Mouse (Mus musculus) limb, embryonic 14.5 days (tissue): ENCODE data around the gene Psmc3ip. TPM values are rescaled to one million over a fixed set of nuclear protein-coding genes. Genes with fewer than 3 reads are reported as not detected.
"Not testable (repeated sequence)": the region's sequence is repeated elsewhere in the genome, so short reads cannot be mapped to it uniquely, and the experiment has no call there.

Experiments
- ATAC-seq: fragments of 200-750 bp; cut with Nextera tagmentation; 2 replicates; pipeline ENCODE4 v1.8.0; 2017; ENCODE audit warnings: low read depth, moderate number of reproducible peaks, moderate TSS enrichment; ENCODE audit not compliant: low FRiP score
- DNase-seq: peaks from one replicate; pipeline ENCODE4 v3.0.0-alpha.2; 2015; ENCODE audit warnings: low spot score
- H3K27ac ChIP-seq: fragments of 300-500 bp; sonication (generic); replicated peaks from 2 replicates; pipeline ENCODE4 v1.5.1; 2014; ENCODE audit warnings: low read depth, mild to moderate bottlenecking, low read length, moderate library complexity, mixed read lengths
- H3K27me3 ChIP-seq: fragments of 300-500 bp; sonication (generic); 2 replicates; pipeline ENCODE4 v1.6.1; 2014; ENCODE audit warnings: low read length, mixed read lengths; ENCODE audit not compliant: control insufficient read depth, insufficient read depth
- H3K36me3 ChIP-seq: fragments of 300-500 bp; sonication (generic); 2 replicates; pipeline ENCODE4 v1.6.1; 2014; ENCODE audit warnings: mild to moderate bottlenecking, low read length, moderate library complexity, mixed read lengths; ENCODE audit not compliant: control insufficient read depth, insufficient read depth
- H3K4me1 ChIP-seq: fragments of 300-500 bp; sonication (generic); 2 replicates; pipeline ENCODE4 v1.6.1; 2014; ENCODE audit warnings: antibody characterized with exemption, low read length, mixed read lengths; ENCODE audit not compliant: control insufficient read depth, insufficient read depth
- H3K4me2 ChIP-seq: fragments of 300-500 bp; sonication (generic); replicated peaks from 2 replicates; pipeline ENCODE4 v1.6.1; 2014; ENCODE audit warnings: low read depth, mild to moderate bottlenecking, low read length, moderate library complexity; ENCODE audit not compliant: severe bottlenecking
- H3K4me3 ChIP-seq: fragments of 300-500 bp; sonication (generic); replicated peaks from 2 replicates; pipeline ENCODE4 v1.5.1; 2014; ENCODE audit warnings: low read length
- H3K9ac ChIP-seq: fragments of 300-500 bp; sonication (generic); 2 replicates; pipeline ENCODE4 v1.6.1; 2014; ENCODE audit warnings: mild to moderate bottlenecking, low read depth, low read length, moderate library complexity; ENCODE audit not compliant: severe bottlenecking
- H3K9me3 ChIP-seq: fragments of 300-500 bp; sonication (generic); 2 replicates; pipeline ENCODE4 v1.6.1; 2016; ENCODE audit warnings: low read length; ENCODE audit not compliant: control insufficient read depth
- POLR2A ChIP-seq: fragments of 200-500 bp; IDR thresholded peaks from 2 replicates; pipeline ENCODE4 v1.8.0; 2012; ENCODE audit warnings: inconsistent platforms, mild to moderate bottlenecking, moderate library complexity, borderline replicate concordance; ENCODE audit not compliant: insufficient read depth, insufficient read length; ENCODE audit errors: extremely low read depth
- WGBS: fragments of 180-500 bp; shearing (Covaris S2); extraction: QIAGEN DNeasy Blood & Tissue Kit; methylation state at CpG from one replicate; pipeline ENCODE4 v1.1.7; 2014; 5-methylcytosine and 5-hydroxymethylcytosine counted together
- polyA plus RNA-seq, 2 experiments: library from polyadenylated mRNA; depleted of rRNA in 1 of 2; stranded (reverse) in 1 of 2; unstranded in 1 of 2; fragments of >200 nt; fragmentation: Nextera tagmentation in 1 of 2; extraction: Ambion mirVana in 1 of 2; gene quantifications; 2 replicates each; pipeline versions ENCODE4 v1.2.1 to v1.2.3; 2012 to 2014

Gene Psmc3ip
- polyA plus RNA-seq, 2 experiments = 24.3 to 32.9 TPM

DNA sequence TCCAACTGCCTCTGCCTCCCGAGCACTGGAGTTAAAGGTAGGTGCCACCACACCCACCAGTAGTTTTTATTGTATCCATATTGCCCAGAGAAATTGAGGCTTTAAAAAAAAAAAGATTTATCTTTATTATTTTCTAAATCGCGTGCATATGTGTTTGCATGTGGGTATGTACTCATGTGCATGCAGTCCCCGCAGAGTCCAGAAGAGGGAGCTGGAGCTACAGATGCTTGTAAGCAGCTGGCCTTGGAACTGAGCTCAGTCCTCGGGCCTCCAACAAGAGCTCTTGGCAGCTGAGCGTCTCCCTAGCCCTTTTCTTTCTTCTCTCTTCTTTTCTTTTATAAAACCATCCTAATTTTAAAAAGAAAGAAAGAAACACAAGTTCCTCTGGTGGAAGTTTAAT is 36.5 kb upstream of the Psmc3ip start:
- ATAC-seq = no peak
- Histone ChIP-seq H3K36me3 (peaks cover 2% of the 10 kb centered on the region; the same call in 1 of the 2 replicates), H3K27me3 (no peaks in the 10 kb centered on the region), H3K4me1 (no peaks in the 10 kb centered on the region), H3K9ac (no peak overlapping the region), H3K27ac (no peak overlapping the region), H3K4me3 (no peak overlapping the region), H3K9me3 (no peaks in the 10 kb centered on the region), H3K4me2 (no peak overlapping the region)
- WGBS = 87% methylated on average over 6 of the region's 6 CpGs
- DNase-seq = no peak
- TF ChIP-seq POLR2A = no peak

DNA sequence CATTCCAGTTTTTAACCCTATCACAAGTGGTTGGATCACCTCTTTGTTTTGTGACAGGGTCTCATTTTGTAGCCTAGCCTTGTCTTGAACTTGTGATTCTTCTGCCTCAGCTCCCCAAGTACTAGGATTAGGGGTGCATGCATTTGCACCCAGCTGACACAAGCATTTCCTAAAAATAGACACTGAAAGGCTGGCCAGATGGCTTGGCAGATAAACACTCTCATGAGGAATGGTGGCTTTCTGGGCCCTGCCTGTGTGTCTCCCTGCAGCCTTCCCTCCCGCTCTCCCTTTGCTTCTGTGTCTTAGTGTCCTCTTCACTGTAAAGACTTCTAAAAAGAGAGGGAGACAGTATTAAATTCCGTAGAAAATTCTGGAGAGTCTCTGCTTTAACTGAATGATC is 36.0 kb upstream of the Psmc3ip start:
- WGBS = 94% methylated on average over 2 of the region's 2 CpGs
- ATAC-seq = no peak
- Histone ChIP-seq H3K27ac (no peak overlapping the region), H3K27me3 (no peaks in the 10 kb centered on the region), H3K36me3 (peaks cover 7% of the 10 kb centered on the region), H3K4me3 (no peak overlapping the region), H3K9me3 (no peaks in the 10 kb centered on the region), H3K4me1 (no peaks in the 10 kb centered on the region), H3K4me2 (no peak overlapping the region), H3K9ac (no peak overlapping the region)
- TF ChIP-seq POLR2A = no peak
- no peak for DNase-seq

DNA sequence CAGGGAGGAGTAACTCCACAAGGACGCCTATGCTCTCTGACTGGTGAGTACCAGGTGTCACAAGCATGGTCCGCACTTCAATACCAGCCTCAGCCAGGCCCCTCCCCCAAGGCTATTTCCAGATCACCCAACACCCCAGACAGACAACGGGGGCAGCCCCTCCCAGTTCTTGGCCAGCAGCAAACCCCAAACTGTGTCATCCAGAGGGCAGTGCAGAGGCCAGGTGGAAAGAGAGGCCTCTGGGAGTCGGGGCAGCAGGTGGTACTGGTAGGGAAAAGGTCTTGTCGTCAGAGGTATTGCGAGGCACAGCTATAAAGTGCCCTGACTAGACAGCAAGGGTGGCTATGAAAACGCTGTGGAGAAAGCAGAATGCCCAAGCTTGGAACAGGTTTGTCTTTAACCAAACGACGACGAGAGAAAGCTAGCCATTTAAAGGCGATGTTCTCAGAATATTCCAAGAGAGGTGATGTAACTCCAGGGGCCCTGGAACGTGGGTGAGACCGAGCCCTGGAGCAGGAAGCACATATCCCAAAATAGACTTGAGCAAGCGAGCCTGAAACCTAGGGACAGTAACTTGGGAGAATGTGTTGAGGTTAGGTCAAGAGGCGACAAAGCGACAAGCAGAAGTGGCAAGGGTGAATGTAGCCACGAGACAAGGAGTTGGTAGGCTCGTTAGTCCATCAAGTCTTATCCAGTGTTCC is 35.0 kb upstream of the Psmc3ip start:
- H3K4me2 ChIP-seq = no peak overlapping the region
- DNase-seq (no peak), ATAC-seq (peak; percentile 9; the same call in 1 of the 2 replicates)
- no peak overlapping the region for H3K4me3 ChIP-seq
- H3K36me3 ChIP-seq = peaks cover 17% of the 10 kb centered on the region
- no peaks in the 10 kb centered on the region for H3K4me1 ChIP-seq
- H3K9ac ChIP-seq = no peak overlapping the region
- no peak overlapping the region for H3K27ac ChIP-seq
- WGBS = 42% methylated on average over 18 of the region's 18 CpGs
- H3K9me3 ChIP-seq = no peaks in the 10 kb centered on the region
- no peak for TF ChIP-seq POLR2A
- no peaks in the 10 kb centered on the region for H3K27me3 ChIP-seq

DNA sequence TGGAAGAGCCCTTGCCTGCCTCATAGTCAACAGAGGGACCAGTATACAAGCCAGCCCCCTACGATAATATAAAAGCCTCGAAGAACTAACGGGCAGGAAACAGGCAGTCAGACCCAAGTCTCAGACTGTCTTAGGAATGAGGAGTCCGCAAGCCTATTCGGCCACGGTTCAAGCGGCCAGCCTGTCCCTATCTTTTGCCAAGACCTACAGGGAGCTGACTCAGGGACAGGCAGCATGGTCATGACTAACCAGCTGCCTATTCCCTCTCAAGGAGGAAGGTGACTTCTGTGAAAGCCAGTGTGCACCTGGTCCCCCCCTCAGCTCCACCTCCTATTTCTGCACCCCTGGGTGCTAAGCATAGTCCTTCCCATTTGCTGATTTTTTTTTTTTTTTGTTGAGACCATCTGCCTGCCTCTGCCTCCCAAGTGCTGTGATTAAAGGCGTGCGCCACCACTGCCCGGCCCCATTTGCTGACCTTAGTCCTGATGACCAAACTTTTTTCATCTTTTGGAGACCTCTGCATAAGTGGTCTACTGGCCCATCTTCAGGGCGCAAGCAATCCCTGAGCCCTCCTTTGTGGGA is 33.9 kb upstream of the Psmc3ip start:
- WGBS = 85% methylated on average over 11 of the region's 11 CpGs
- TF ChIP-seq POLR2A = no peak
- H3K4me2 ChIP-seq = no peak overlapping the region
- H3K27ac ChIP-seq = no peak overlapping the region
- peaks cover 20% of the 10 kb centered on the region for H3K36me3 ChIP-seq
- no peaks in the 10 kb centered on the region for H3K4me1 ChIP-seq
- H3K9me3 ChIP-seq = no peaks in the 10 kb centered on the region
- H3K9ac ChIP-seq = no peak overlapping the region
- no peak overlapping the region for H3K4me3 ChIP-seq
- ATAC-seq (no peak), DNase-seq (no peak)
- H3K27me3 ChIP-seq = no peaks in the 10 kb centered on the region

DNA sequence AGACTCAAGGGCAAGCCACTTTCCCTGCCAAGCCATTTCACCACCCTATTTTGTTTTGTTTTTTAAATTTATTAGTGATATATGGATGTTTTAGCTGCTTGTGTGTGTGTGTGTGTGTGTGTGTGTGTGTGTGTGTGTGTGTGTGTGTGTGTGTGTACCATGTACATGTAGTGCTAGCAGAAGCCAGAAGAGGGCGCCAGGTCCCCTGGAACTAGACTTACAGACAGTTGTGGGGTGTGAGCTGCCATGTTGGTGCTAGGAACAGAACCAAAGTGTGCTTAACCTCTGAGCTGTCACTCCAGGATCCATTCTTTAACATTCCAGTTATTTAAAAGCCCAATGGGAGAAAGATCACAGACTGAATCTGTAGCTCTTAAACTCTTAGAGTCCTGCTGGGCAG is 31.8 kb upstream of the Psmc3ip start:
- Histone ChIP-seq H3K27me3 (no peaks in the 10 kb centered on the region), H3K4me2 (no peak overlapping the region)

DNA sequence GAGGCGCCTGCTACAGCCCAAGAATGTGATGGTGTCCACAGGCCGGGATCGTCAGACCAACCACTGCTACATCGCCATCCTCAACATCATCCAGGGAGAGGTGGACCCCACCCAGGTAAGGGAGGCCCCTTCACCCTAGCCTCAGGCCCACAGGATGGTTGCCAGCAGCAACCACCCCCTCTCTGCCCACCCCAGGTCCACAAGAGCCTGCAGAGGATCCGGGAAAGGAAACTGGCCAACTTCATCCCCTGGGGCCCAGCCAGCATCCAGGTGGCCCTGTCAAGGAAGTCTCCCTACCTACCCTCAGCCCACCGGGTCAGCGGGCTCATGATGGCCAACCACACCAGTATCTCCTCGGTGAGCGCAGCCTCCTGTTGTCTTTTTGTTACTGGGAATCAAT is 29.8 kb upstream of the Psmc3ip start:
- not testable (repeated sequence) for H3K27me3 ChIP-seq, H3K27ac ChIP-seq, H3K9ac ChIP-seq, H3K4me3 ChIP-seq, H3K4me2 ChIP-seq, ATAC-seq, DNase-seq, H3K9me3 ChIP-seq, H3K4me1 ChIP-seq
- peaks cover 33% of the 10 kb centered on the region for H3K36me3 ChIP-seq
- WGBS = 93% methylated on average over 4 of the region's 9 CpGs

More for the DNA sequence above, 31.8 kb upstream of the Psmc3ip start:
- DNase-seq (no peak), ATAC-seq (no peak)
- Histone ChIP-seq H3K27ac (no peak overlapping the region), H3K4me3 (no peak overlapping the region), H3K4me1 (no peaks in the 10 kb centered on the region), H3K9me3 (no peaks in the 10 kb centered on the region), H3K36me3 (peaks cover 33% of the 10 kb centered on the region), H3K9ac (no peak overlapping the region)
- no peak for TF ChIP-seq POLR2A
- WGBS = 83% methylated on average over 1 of the region's 1 CpGs

DNA sequence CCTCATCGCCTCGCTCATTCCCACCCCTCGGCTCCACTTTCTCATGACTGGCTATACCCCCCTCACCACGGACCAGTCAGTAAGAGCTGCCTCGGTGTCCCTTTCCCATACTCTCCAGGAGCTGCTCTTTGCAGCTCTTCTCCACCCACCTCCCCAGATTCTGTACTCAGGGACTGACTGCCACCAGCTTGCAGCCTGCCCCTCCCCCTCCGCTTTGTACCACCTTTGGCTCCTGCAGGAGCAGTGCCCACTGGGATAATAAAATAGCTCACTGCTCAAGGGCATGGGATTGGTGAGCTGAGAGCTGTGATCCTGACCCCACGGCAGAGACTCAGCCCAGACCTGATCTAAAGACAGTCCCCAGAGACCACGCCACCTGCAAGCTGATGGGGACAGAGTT is 29.3 kb upstream of the Psmc3ip start:
- not testable (repeated sequence) for H3K9ac ChIP-seq, DNase-seq, H3K4me3 ChIP-seq, H3K27me3 ChIP-seq, ATAC-seq, H3K27ac ChIP-seq, H3K4me1 ChIP-seq, H3K4me2 ChIP-seq, H3K9me3 ChIP-seq
- 92% methylated on average over 8 of the region's 8 CpGs for WGBS
- peaks cover 33% of the 10 kb centered on the region for H3K36me3 ChIP-seq
